Mouse (Mus musculus) frontal cortex, adult 2 months (tissue): ENCODE data around the gene Cys1. TPM values are rescaled to one million over a fixed set of nuclear protein-coding genes. Genes with fewer than 3 reads are reported as not detected.
"Not testable (repeated sequence)": the region's sequence is repeated elsewhere in the genome, so short reads cannot be mapped to it uniquely, and the experiment has no call there.

ENCODE experiments used
- DNase-seq, 2 experiments: peaks; one replicate each; pipeline ENCODE4 v3.0.0; 2022; ENCODE audit warnings: low spot score in 1 of 2; ENCODE audit errors: extremely low spot score in 1 of 2
- polyA plus RNA-seq: library from polyadenylated mRNA; depleted of rRNA; stranded (reverse); fragments of >200 nt; gene quantifications from 2 replicates; pipeline ENCODE4 v1.2.3, GENCODE M21; 2012; rRNA removed

The Cys1 gene
- 8.5 and 9.6 TPM in 2 replicates for polyA plus RNA-seq

- no peak for DNase-seq
Measured at GRCm38 (mm10) chr12:24681286-24682023, at the start of gene Cys1. Gene Cys1, minus strand, starts transcription at chr12:24681813.

GRCm38 (mm10) chr12:24724369-24724768 lies 42.8 kb upstream of the Cys1 start:
- no peak for DNase-seq

GRCm38 (mm10) chr12:24723859-24724258 lies 42.2 kb upstream of the Cys1 start:
- no peak for DNase-seq

GRCm38 (mm10) chr12:24723434-24723833 lies 41.8 kb upstream of the Cys1 start:
- DNase-seq, result no peak

- DNase-seq, result peak in 1 of 2 experiments; percentile 73
Measured at GRCm38 (mm10) chr12:24716721-24717301, 35.2 kb upstream of the Cys1 start.

GRCm38 (mm10) chr12:24715268-24715896 lies 33.8 kb upstream of the Cys1 start:
- DNase-seq, result no peak

GRCm38 (mm10) chr12:24714579-24715255 lies 33.1 kb upstream of the Cys1 start:
- DNase-seq, result no peak

- no peak for DNase-seq
Measured at GRCm38 (mm10) chr12:24712396-24712795, 30.8 kb upstream of the Cys1 start.

GRCm38 (mm10) chr12:24710672-24711071 lies 29.1 kb upstream of the Cys1 start:
- no peak for DNase-seq

GRCm38 (mm10) chr12:24709831-24710508 lies 28.4 kb upstream of the Cys1 start:
- peak; percentile 36 to 91 for DNase-seq

GRCm38 (mm10) chr12:24709409-24709808 lies 27.8 kb upstream of the Cys1 start:
- no peak for DNase-seq

- DNase-seq, result no peak
Measured at GRCm38 (mm10) chr12:24708824-24709218, 27.2 kb upstream of the Cys1 start.

- peak; percentile 64 to 92 for DNase-seq
Measured at GRCm38 (mm10) chr12:24707954-24708823, 26.6 kb upstream of the Cys1 start, which contains the start of gene Rrm2. Gene Rrm2, plus strand, starts transcription at chr12:24708241.

- DNase-seq, result no peak
Measured at GRCm38 (mm10) chr12:24707480-24707802, 25.8 kb upstream of the Cys1 start.

GRCm38 (mm10) chr12:24706764-24707479 lies 25.3 kb upstream of the Cys1 start:
- no peak for DNase-seq

GRCm38 (mm10) chr12:24705502-24706263 lies 24.1 kb upstream of the Cys1 start:
- DNase-seq, result no peak

GRCm38 (mm10) chr12:24703013-24703412 lies 21.4 kb upstream of the Cys1 start:
- no peak for DNase-seq

- DNase-seq, result not testable (repeated sequence)
Measured at GRCm38 (mm10) chr12:24701621-24702020, 20.0 kb upstream of the Cys1 start.
